Mouse (Mus musculus): ENCODE results near the gene Slain1.

GRCm38 (mm10) chr14:103720163-103720562 is 70.1 kb downstream of the Slain1 start:
- TF ChIP-seq GATA1 (IDR thresholded peaks at IDR 0.05; ENCODE audit: low read length) (no peak), TAL1 (IDR thresholded peaks at IDR 0.05; ENCODE audit: low read length) (no peak)
